ENCODE assay signal across 20 mouse cellular contexts in the genomic region with DNA sequence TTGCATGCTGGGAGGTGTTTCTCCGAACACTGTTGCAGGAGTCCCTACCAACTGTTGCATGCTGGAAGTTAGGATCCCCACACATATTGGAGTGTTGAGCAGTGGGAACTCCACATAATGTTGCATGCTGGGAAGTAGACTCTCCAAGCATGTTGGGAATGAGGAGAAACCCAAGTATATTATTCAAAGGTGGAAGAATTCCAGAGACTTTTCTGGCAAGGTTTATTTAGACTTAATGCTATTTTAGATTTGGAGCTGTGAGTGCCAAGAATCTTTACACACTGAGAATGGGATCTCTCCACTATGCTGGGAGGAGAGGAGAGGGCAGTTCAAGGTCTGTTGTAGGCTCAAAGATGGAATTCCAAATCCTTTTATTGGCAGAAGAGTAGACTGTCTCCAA. TPM values are rescaled to one million over a fixed set of nuclear protein-coding genes. Genes with fewer than 3 reads are reported as not detected.
"Had no signal": no experiment of that assay in that cellular context is flagged by ENCODE, and none has a peak within 500 bp of the region (broad histone marks: within the 10 kb centered on the region; RNA-seq: fewer than 3 reads in every experiment).

No protein-coding gene starts in this region.

- H3K27me3 ChIP-seq: neural tube, embryonic 12.5 days; neural tube, embryonic 15.5 days; stomach, embryonic 15.5 days had no signal

- DNase-seq: retina, postnatal 1 day; right cerebral cortex, adult 18-20 months; right cerebral cortex, postnatal 14 days; right cerebral cortex, postnatal 25 days; right cerebral cortex, postnatal 4 days; spleen, adult 18-20 months; thymus, adult 18-20 months; thymus, adult 2 months; thymus, postnatal 14 days; thymus, postnatal 25 days; thymus, postnatal 36 days; thymus, postnatal 4 days had no signal

- H3K4me1 ChIP-seq: neural tube, embryonic 12.5 days; neural tube, embryonic 13.5 days; neural tube, embryonic 15.5 days; stomach, embryonic 15.5 days had no signal

- H3K4me3 ChIP-seq: neural tube, embryonic 12.5 days; neural tube, embryonic 13.5 days; neural tube, embryonic 15.5 days; stomach, embryonic 15.5 days had no signal

- H3K9me3 ChIP-seq: neural tube, embryonic 12.5 days; neural tube, embryonic 13.5 days; neural tube, embryonic 15.5 days; stomach, embryonic 15.5 days had no signal

- H3K27ac ChIP-seq: neural tube, embryonic 12.5 days; neural tube, embryonic 13.5 days; neural tube, embryonic 15.5 days; stomach, embryonic 15.5 days; stomach, postnatal 0 days had no signal

- H3K36me3 ChIP-seq: neural tube, embryonic 12.5 days; neural tube, embryonic 13.5 days; neural tube, embryonic 15.5 days; stomach, embryonic 15.5 days had no signal

- H3K4me2 ChIP-seq: neural tube, embryonic 12.5 days; neural tube, embryonic 13.5 days; neural tube, embryonic 15.5 days; stomach, embryonic 15.5 days had no signal

- H3K9ac ChIP-seq: neural tube, embryonic 12.5 days; neural tube, embryonic 13.5 days; neural tube, embryonic 15.5 days; stomach, embryonic 15.5 days had no signal

RNA-seq across cellular contexts. Expression of a gene that starts 8.1 kb away (rescaled TPM):
- total RNA-seq: neutrophil, adult 5-6 weeks had no signal
- polyA plus RNA-seq: small intestine, adult 2 months; urinary bladder, adult 2 months had no signal

RNA-seq across cellular contexts. Expression of a gene that starts 41.6 kb away (rescaled TPM):
- total RNA-seq: neutrophil, adult 5-6 weeks had no signal
